Mouse (Mus musculus) cerebellum, adult 11 months (tissue): Measurements from ENCODE around the gene Atf1.

ENCODE experiments used
- DNase-seq: peaks from one replicate; pipeline ENCODE4 v3.0.0; 2022

Gene Atf1

DNA sequence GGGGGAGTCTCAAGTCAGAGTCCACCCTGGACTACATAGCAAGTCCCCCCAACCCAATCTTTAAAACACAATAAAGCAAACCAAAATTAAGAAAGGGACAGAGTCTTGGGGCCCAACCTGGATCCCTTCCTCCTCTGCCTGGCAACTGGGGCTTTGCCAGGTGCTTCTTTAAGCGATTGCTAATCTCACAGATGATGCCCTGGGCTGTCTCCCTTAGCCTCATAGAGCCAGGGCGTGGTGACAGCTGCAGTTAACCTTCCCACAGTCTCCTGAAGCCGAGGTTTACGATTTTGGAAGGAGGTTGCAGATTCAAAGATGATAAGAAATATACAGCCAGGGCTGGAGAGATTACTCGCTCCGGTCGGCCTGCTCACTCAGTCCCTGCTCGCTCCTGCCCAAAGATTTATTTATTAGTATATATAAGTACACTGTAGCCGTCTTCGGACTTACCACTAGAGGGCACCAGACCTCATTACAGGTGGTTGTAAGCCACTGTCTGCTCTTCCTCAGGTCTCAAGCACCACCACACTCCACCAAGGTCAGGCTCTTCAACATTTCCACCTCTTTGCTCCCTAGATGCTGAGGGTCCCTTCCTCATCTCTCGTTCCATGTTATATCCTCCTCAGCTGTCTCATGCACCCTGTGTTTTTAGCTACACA lies 79.9 kb downstream of the Atf1 start:
- DNase-seq, result peak; percentile 21
